Mouse (Mus musculus): Measurements from ENCODE around the gene Hoxc5.

The Hoxc5 gene

GRCm38 (mm10) chr15:102967312-102967510, at the start of gene Hoxc5:
TSS of gene Hoxc5 (plus strand) at chr15:102967443.
- DNase-seq: no peak

- no peak for DNase-seq
Observed at GRCm38 (mm10) chr15:102917972-102918572, 49.2 kb upstream of the Hoxc5 start.

DNA sequence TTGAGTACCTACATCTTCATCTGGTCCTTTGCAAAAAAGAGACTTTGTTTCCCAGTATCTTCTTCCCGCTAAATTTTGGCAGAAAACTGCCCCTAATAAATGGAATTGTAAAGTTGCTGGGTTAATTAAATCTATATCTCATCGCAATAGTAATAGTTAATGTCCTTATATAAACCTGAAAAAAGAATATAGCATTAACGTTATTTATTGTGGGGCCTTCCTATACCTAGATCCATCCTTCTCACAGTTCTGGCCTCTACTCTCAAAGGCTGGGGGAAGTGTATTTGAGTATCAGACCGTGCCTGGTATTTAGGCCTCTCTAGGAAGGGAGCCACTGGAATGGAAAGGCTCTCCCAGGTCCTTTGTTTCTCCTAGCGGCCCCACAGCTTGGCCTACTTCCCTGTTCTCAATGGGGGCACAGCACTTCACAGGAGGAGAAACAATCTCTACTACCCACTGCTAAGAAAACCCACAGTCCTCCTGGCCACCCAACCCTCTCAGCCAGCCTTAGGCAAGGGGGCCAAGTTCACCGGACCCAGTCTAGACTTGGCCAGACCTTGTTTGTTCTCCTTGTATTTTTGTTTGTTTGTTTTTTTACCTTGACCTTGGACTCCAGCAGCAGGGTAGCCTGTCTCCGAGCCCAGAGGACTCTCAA, 48.5 kb upstream of the Hoxc5 start:
- DNase-seq: no peak

DNA sequence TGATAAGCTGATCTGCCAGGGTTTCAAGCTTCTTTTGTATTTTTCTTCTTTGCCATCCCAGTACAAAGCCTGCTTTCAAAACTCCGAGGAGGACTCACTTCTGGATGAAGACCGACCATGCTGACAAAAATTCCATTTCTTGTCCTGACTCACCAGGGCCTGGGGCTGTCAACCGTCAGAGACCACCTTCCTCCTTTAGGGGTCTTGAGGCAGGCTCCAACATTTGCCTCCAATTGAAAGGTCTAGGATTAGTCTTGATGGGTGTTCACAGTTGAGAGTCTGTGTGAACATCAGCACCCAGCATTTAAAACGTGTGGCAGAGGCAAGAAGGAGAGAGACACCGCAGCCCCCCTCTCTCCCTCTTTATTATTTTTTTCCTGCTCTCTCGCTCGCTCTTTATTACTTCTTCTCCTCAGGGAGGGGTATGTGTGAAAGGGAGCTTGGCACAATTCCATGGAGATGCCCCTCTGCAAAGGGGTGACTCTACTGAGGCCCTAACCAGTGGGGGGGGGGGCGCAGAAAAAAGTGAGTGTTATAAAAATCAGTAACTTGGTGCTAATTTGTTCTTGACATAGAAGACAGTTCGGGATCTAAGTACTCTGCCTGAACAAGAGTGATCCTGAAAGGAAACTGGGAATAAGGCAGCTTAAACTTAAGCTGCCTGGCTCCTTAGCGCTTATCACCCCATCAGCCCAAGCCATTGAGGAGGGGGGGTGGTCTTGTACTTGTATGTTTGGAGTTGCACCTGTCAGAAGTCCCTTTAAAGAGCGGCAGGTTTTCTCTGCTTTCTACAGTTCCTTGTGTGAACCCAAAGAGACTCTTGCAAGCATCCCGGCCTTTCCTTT, 47.7 kb upstream of the Hoxc5 start:
- DNase-seq: no peak

GRCm38 (mm10) chr15:102920619-102921018, 46.6 kb upstream of the Hoxc5 start:
- DNase-seq: no peak

DNA sequence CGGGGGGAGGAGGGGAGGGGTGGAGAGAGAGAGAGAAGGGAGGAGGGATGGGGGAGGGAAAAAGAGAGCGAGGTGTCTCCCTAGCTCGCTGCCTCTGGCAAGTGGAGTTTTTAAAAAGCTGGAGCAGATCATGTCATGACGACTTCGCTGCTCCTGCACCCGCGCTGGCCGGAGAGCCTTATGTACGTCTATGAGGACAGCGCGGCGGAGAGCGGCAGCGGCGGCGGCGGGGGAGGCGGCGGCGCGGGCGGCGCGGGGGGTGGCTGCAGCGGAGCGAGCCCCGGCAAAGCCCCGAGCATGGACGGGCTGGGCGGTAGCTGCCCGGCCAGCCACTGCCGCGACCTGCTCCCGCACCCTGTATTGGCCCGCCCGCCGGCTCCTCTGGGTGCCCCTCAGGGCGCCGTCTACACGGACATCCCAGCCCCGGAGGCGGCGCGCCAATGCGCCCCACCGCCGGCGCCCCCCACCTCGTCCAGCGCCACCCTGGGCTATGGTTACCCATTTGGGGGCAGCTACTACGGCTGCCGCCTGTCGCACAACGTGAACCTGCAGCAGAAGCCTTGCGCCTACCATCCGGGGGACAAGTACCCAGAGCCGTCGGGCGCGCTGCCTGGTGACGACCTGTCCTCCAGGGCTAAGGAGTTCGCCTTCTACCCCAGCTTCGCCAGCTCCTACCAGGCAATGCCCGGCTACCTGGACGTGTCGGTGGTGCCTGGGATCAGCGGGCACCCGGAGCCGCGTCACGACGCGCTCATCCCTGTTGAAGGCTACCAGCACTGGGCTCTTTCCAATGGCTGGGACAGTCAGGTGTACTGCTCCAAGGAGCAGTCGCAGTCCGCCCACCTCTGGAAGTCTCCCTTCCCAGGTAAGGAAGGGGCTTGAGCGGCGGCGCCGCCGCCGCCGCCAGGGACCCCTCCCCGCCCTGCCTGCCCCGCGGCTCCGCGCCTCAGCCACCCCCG, 45.9 kb upstream of the Hoxc5 start, which contains the start of gene Hoxc13:
Gene Hoxc13, plus strand, starts transcription at position 51 of the 959 bp plus-strand sequence.
- DNase-seq: no peak

DNA sequence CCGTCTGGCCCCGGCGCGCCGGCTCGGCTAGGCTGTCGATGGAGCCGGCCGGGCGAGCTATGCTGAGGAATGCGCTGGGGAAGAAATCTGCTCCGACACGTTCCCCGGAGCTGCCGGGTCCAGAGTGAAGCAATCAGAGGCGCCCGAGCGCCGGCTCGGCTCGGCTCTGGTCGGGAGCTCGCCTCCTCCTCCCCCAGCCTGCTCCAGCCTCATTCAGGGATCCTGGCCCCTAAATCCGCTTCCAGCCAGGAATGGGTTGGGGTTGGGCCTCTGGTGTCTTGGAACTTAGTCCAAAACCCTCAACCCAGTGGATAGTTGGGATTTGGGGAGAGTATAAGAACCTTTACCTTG, 45.3 kb upstream of the Hoxc5 start:
- no peak for DNase-seq

DNA sequence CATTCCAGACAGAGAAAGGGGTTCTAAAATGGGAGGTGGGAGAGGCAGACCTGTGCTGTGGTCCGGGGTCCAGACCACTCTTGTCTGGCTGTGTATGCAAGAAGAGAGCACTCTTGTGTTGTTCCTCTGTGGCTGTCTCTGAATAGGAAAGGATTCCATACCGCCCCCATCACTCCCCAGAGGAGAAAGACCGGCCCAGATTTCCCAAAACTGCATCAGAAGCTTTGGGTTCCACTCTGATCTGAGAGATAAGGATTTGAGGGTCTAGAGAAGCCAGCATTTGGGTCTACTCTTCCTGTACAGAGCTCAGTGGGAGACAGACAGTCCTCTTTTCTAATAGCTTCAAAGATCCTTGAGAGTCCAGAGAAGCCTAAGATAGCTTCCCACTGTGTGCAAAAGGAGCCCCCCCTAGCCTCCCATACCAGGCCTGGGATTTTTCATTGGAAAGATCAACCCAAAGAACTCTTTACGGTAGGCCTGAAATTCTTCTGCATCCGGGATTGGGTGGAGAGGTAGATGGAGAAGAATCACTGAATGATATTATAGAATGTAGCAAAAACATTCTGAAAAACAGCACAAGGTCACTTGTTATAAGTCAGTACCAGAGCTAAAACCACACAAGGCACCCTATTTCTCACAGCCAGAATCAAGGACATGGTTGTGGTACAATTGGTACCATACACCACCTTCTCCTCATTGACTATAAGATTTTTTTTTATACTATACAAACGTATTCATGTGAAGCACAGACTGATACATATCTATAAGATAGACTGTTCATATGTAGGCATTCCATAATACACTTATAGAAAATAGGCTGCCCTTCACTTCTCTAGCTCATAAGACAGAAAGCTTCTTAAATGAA, 44.4 kb upstream of the Hoxc5 start:
- DNase-seq: no peak

- no peak for DNase-seq
Observed at GRCm38 (mm10) chr15:102927032-102927645, 40.1 kb upstream of the Hoxc5 start.

GRCm38 (mm10) chr15:102931706-102932358, 35.4 kb upstream of the Hoxc5 start:
- no peak for DNase-seq

DNA sequence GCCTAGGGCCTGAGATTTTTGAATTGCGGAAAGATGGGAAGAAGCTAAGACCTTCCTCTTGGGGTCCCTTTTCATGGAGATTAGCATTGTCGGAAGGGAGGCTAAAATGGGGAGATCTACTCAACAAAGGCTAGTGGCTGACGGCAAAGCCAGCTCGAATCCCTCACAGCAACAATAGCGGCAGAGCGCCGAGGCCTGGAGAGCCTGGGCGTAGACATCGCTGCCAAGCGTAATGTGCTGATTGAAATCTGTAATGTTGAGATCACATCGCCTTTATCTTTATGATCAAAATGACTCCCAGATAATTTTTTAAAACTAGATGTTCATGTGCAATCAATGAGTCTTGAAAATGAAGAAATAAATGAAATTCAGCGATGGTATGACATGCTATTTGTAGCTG, 32.8 kb upstream of the Hoxc5 start:
- DNase-seq: no peak

DNA sequence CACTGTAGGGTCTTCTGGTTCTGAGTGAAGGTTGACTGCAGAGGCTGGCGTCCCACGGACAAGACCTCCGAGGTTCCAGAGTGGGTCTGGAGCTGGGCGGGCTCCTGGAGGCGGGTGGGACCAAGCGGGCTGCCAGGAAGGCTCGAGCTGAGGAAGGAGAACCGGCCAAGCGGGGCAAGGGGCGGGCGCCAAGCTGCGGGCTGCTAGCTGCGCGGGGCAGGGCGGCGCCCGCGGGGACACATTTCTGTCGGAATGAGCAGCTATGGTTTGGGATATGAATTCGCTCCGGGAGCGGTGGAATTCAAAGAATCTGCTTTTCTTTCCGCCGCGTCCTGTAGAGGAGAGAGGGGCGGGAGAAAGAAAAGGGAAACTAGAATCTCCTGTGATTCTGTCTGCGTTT, 32.3 kb upstream of the Hoxc5 start:
- no peak for DNase-seq

DNA sequence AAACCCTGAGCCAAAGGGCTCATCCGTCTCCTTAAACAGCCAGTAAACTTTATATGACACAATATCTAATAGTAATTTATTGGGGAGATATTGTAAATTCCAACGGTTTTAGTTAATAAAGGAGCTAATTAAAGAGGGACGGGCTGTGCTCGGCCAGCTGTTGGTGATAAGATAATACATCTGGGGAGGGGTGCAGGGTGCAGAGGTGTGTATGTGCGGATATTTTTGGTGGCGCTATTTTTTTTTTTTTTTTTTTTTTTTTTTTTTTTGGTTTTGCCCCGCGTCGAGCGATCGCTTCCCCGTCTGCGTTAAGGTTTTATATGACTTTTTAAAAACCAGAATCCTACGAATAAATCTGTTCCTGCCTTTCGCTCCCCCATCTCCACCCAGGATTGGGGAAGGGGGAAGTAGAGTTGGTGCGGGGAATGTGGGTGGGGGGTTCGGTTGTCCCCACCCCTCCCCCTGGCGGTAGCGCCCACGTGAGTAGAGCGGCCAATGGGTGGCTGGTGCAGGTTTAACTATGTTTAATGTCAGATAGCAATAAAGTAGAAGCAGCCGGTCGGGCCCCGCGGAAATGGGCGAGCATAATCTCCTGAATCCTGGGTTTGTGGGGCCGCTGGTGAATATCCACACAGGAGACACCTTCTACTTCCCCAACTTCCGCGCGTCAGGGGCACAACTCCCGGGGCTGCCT, 30.8 kb upstream of the Hoxc5 start, which contains the start of gene Hoxc12:
Gene Hoxc12, plus strand, starts transcription at position 479 of the 694 bp plus-strand sequence.
- no peak for DNase-seq

- no peak for DNase-seq
Observed at GRCm38 (mm10) chr15:102937036-102937666, 30.1 kb upstream of the Hoxc5 start.

- DNase-seq: no peak
Observed at GRCm38 (mm10) chr15:102939256-102940155, 27.7 kb upstream of the Hoxc5 start.

DNA sequence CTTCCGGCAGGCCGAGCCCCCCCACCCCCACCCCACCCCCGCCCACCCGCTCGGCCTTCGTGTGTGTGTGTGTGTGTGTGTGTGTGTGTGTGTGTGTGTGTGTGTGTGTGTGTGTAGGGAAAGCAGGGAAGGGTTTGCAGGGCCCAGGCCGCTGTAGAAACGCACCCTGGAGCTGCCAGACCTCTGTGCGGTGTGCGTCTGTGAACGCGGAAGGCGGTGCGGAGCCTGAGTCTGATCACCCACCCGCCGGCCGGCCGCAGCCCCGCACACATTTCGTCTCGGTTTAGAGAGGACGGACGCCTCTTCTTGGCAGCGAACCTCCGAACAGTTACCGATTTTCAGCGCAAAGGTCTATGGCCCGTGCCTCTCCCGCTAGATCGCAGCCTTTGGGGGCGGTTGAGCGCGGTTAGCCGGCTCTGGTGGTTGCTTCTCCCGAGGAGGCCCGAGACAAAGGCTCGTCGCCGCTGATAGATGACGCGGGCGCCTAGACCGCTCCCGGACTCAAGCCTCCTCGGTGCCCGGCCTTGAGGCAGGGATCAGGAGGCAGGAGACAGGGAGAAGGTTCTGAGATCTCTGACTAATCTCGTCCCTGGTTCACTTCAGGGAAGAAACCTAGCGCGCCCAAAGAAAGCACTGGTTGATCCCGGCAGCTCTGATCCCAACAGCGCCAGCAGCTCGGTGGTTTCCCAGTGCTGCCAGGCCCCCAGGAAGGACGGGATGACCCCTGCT, 24.3 kb upstream of the Hoxc5 start:
- no peak for DNase-seq

DNA sequence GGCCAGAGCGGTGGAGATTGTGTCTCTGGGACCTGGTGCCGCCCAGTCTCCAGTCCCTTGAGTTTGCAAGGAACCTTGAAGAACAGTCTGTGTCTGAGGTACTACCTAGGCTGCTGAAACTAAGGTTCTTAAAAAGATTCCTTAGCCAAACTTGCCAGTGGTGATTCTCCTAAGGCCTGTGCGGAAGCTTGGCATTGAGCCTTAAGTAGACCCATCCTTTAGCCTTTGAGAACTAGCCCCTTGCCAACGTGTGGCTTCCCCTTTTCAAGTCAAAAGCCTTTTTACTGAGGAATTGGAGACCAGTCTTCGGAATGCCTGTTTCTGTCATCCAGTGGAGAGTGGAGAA, 23.8 kb upstream of the Hoxc5 start:
- DNase-seq: no peak

All from right cerebral cortex, postnatal 14 days (tissue).